Mouse (Mus musculus): ENCODE data around the gene Adap1.

DNA sequence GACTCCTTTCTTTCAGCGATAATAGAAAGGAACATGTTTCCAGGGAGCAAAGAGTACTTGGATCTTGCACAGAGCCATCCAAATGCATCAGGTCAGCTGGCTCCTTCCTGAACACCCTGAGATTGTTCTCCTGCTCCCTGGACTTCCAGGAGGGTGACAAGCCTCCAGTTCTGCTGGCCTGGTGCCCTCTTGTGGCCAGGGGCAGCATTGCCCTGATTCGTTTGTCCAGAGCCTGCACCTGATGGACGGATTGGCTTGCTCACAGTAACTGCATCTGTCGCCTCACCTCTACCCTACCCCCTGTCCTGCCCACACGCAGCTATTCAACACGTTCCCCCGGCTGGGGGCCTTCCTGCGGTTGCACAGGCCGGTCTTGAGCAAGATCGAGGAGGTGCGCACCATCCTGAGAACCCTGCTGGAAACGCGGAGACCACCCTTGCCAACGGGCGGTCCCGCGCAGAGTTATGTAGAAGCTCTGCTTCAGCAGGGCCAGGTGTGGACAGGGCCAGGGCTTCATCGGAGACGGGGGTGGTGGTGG lies 29.9 kb upstream of the Adap1 start:
- TF ChIP-seq CTCF (IDR thresholded peaks at IDR 0.05; ENCODE audit: extremely low read depth, insufficient read depth, insufficient read length, insufficient replicate concordance) (peak; percentile 97), POLR2A (IDR thresholded peaks at IDR 0.05; ENCODE audit: low read depth, low read length) (no peak)
